Mouse (Mus musculus): ENCODE measurements around the gene Olfr620. TPM values are rescaled to one million over a fixed set of nuclear protein-coding genes. Genes with fewer than 3 reads are reported as not detected.

Olfr620 gene
- not detected in 2 replicates for polyA plus RNA-seq (2015; fragmentation: Nextera tagmentation; extraction: Ambion mirVana)

- no peak for ATAC-seq (replicated peaks; ENCODE audit: low FRiP score)
- no peak within 1 kb of the TSS for H3K27ac ChIP-seq
- 72% methylated on average over 2 of the region's 2 CpGs for WGBS
- no peaks in the 10 kb centered on the region for H3K36me3 ChIP-seq
- no peak within 1 kb of the TSS for H3K4me2 ChIP-seq
- no peak within 1 kb of the TSS for H3K4me3 ChIP-seq (replicated peaks)
- no peak within 1 kb of the TSS for H3K9ac ChIP-seq
- H3K27me3 ChIP-seq: no peaks in the 10 kb centered on the region
- H3K4me1 ChIP-seq: no peaks in the 10 kb centered on the region
- no peaks in the 10 kb centered on the region for H3K9me3 ChIP-seq (replicated peaks)
Observed at GRCm38 (mm10) chr7:103612434-103612833, at the start of gene Olfr620. Gene Olfr620 (minus strand): TSS chr7:103612534.

- H3K4me1 ChIP-seq: no peaks in the 10 kb centered on the region
- 76% methylated on average over 4 of the region's 4 CpGs for WGBS
- no peak overlapping the region for H3K4me3 ChIP-seq (replicated peaks)
- H3K36me3 ChIP-seq: no peaks in the 10 kb centered on the region
- no peaks in the 10 kb centered on the region for H3K27me3 ChIP-seq
- no peak overlapping the region for H3K27ac ChIP-seq
- no peak overlapping the region for H3K9ac ChIP-seq
- H3K4me2 ChIP-seq: no peak overlapping the region
- no peak for ATAC-seq (replicated peaks; ENCODE audit: low FRiP score)
- H3K9me3 ChIP-seq (replicated peaks): no peaks in the 10 kb centered on the region
Observed at GRCm38 (mm10) chr7:103644070-103644469, 31.7 kb upstream of the Olfr620 start.

- no peak within 1 kb of the TSS for H3K9ac ChIP-seq
- no peaks in the 10 kb centered on the region for H3K27me3 ChIP-seq
- 84% methylated on average over 1 of the region's 1 CpGs for WGBS
- ATAC-seq (replicated peaks; ENCODE audit: low FRiP score): no peak
- H3K4me3 ChIP-seq (replicated peaks): no peak within 1 kb of the TSS
- no peaks in the 10 kb centered on the region for H3K9me3 ChIP-seq (replicated peaks)
- H3K4me1 ChIP-seq: no peaks in the 10 kb centered on the region
- H3K27ac ChIP-seq: no peak within 1 kb of the TSS
- no peaks in the 10 kb centered on the region for H3K36me3 ChIP-seq
- H3K4me2 ChIP-seq: no peak within 1 kb of the TSS
Observed at GRCm38 (mm10) chr7:103642602-103643001, 30.3 kb upstream of the Olfr620 start, which contains the start of gene Olfr622. Gene Olfr622 (minus strand): TSS chr7:103642702.

- no peak for ATAC-seq (replicated peaks; ENCODE audit: low FRiP score)
- no peak overlapping the region for H3K9ac ChIP-seq
Observed at GRCm38 (mm10) chr7:103636795-103637194, 24.5 kb upstream of the Olfr620 start.

GRCm38 (mm10) chr7:103607425-103607824 lies 4.9 kb downstream of the Olfr620 start:
- no peaks in the 10 kb centered on the region for H3K36me3 ChIP-seq
- ATAC-seq (replicated peaks; ENCODE audit: low FRiP score): no peak
- no peak overlapping the region for H3K9ac ChIP-seq
- no peaks in the 10 kb centered on the region for H3K27me3 ChIP-seq
- no peak overlapping the region for H3K4me2 ChIP-seq
- no peak overlapping the region for H3K4me3 ChIP-seq (replicated peaks)
- WGBS: 86% methylated on average over 2 of the region's 2 CpGs
- no peaks in the 10 kb centered on the region for H3K9me3 ChIP-seq (replicated peaks)
- no peaks in the 10 kb centered on the region for H3K4me1 ChIP-seq
- H3K27ac ChIP-seq: no peak overlapping the region

More at GRCm38 (mm10) chr7:103636795-103637194, 24.5 kb upstream of the Olfr620 start:
- H3K9me3 ChIP-seq (replicated peaks): no peaks in the 10 kb centered on the region
- no peak overlapping the region for H3K4me3 ChIP-seq (replicated peaks)
- H3K27me3 ChIP-seq: no peaks in the 10 kb centered on the region
- H3K4me2 ChIP-seq: no peak overlapping the region
- H3K4me1 ChIP-seq: no peaks in the 10 kb centered on the region
- no peak overlapping the region for H3K27ac ChIP-seq
- no peaks in the 10 kb centered on the region for H3K36me3 ChIP-seq

GRCm38 (mm10) chr7:103600275-103600674 lies 12.1 kb downstream of the Olfr620 start, which contains the start of gene Olfr619:
Gene Olfr619 (plus strand): TSS chr7:103600575.
- no peak within 1 kb of the TSS for H3K4me3 ChIP-seq (replicated peaks)

GRCm38 (mm10) chr7:103589803-103590202 lies 22.5 kb downstream of the Olfr620 start, which contains the start of gene Olfr618:
Gene Olfr618 (plus strand): TSS chr7:103590103.
- Histone ChIP-seq H3K27me3 (no peaks in the 10 kb centered on the region), H3K4me1 (no peaks in the 10 kb centered on the region), H3K9ac (no peak within 1 kb of the TSS), H3K4me2 (no peak within 1 kb of the TSS), H3K4me3 (replicated peaks) (no peak within 1 kb of the TSS), H3K27ac (no peak within 1 kb of the TSS), H3K36me3 (no peaks in the 10 kb centered on the region), H3K9me3 (replicated peaks) (no peaks in the 10 kb centered on the region)
- WGBS: 59% methylated on average over 2 of the region's 2 CpGs
- ATAC-seq (replicated peaks; ENCODE audit: low FRiP score): no peak

More at GRCm38 (mm10) chr7:103600275-103600674, 12.1 kb downstream of the Olfr620 start, which contains the start of gene Olfr619:
- no peak within 1 kb of the TSS for H3K9ac ChIP-seq
- H3K9me3 ChIP-seq (replicated peaks): no peaks in the 10 kb centered on the region
- no peak within 1 kb of the TSS for H3K27ac ChIP-seq
- H3K27me3 ChIP-seq: no peaks in the 10 kb centered on the region
- no peak for ATAC-seq (replicated peaks; ENCODE audit: low FRiP score)
- H3K36me3 ChIP-seq: no peaks in the 10 kb centered on the region
- no peaks in the 10 kb centered on the region for H3K4me1 ChIP-seq
- H3K4me2 ChIP-seq: no peak within 1 kb of the TSS

GRCm38 (mm10) chr7:103572761-103573160 lies 39.6 kb downstream of the Olfr620 start, which contains the start of gene Olfr617:
Gene Olfr617 (plus strand): TSS chr7:103573061.
- Histone ChIP-seq H3K27ac (no peak within 1 kb of the TSS), H3K4me1 (no peaks in the 10 kb centered on the region), H3K36me3 (no peaks in the 10 kb centered on the region), H3K9ac (no peak within 1 kb of the TSS), H3K4me2 (no peak within 1 kb of the TSS), H3K9me3 (replicated peaks) (no peaks in the 10 kb centered on the region), H3K4me3 (replicated peaks) (no peak within 1 kb of the TSS), H3K27me3 (no peaks in the 10 kb centered on the region)
- ATAC-seq (replicated peaks; ENCODE audit: low FRiP score): no peak
- 86% methylated on average over 1 of the region's 1 CpGs for WGBS

- Histone ChIP-seq H3K4me3 (replicated peaks) (no peak within 1 kb of the TSS), H3K4me2 (no peak within 1 kb of the TSS), H3K27me3 (no peaks in the 10 kb centered on the region), H3K9me3 (replicated peaks) (no peaks in the 10 kb centered on the region), H3K4me1 (no peaks in the 10 kb centered on the region), H3K9ac (no peak within 1 kb of the TSS), H3K36me3 (no peaks in the 10 kb centered on the region), H3K27ac (no peak within 1 kb of the TSS)
- WGBS: 79% methylated on average over 3 of the region's 3 CpGs
- no peak for ATAC-seq (replicated peaks; ENCODE audit: low FRiP score)
Observed at GRCm38 (mm10) chr7:103569043-103569442, 43.3 kb downstream of the Olfr620 start, which contains the start of gene Olfr616. Gene Olfr616 (minus strand): TSS chr7:103569143.

GRCm38 (mm10) chr7:103555779-103556178 lies 56.6 kb downstream of the Olfr620 start, which contains the start of gene Olfr615:
Gene Olfr615 (plus strand): TSS chr7:103556079.
- no peak within 1 kb of the TSS for H3K4me2 ChIP-seq
- WGBS: 82% methylated on average over 2 of the region's 2 CpGs
- H3K4me1 ChIP-seq: no peaks in the 10 kb centered on the region
- H3K9me3 ChIP-seq (replicated peaks): no peaks in the 10 kb centered on the region
- no peak for ATAC-seq (replicated peaks; ENCODE audit: low FRiP score)
- H3K9ac ChIP-seq: no peak within 1 kb of the TSS
- H3K27ac ChIP-seq: no peak within 1 kb of the TSS
- H3K27me3 ChIP-seq: no peaks in the 10 kb centered on the region
- no peak within 1 kb of the TSS for H3K4me3 ChIP-seq (replicated peaks)
- no peaks in the 10 kb centered on the region for H3K36me3 ChIP-seq

Small RNA genes within 50 kb of the gene (microRNA-seq; reads per million reads assigned to microRNA genes)
- gene Gm26506: not detected

Other genes starting within 250 kb of the Olfr620 start
- not detected in 2 replicates for gene Olfr601, start 249.9 kb downstream of the Olfr620 start, polyA plus RNA-seq (2015; fragmentation: Nextera tagmentation; extraction: Ambion mirVana)
- not detected in 2 replicates for gene Olfr603, start 226.4 kb downstream of the Olfr620 start, polyA plus RNA-seq (2015; fragmentation: Nextera tagmentation; extraction: Ambion mirVana)
- gene Usp17lc, start 197.5 kb downstream of the Olfr620 start, polyA plus RNA-seq (2015; fragmentation: Nextera tagmentation; extraction: Ambion mirVana): not detected in 2 replicates
- not detected in 2 replicates for gene Olfr605, start 167.1 kb downstream of the Olfr620 start, polyA plus RNA-seq (2015; fragmentation: Nextera tagmentation; extraction: Ambion mirVana)
- not detected in 2 replicates for gene Olfr606, start 163.5 kb downstream of the Olfr620 start, polyA plus RNA-seq (2015; fragmentation: Nextera tagmentation; extraction: Ambion mirVana)
- not detected in 2 replicates for gene Olfr607, start 148.4 kb downstream of the Olfr620 start, polyA plus RNA-seq (2015; fragmentation: Nextera tagmentation; extraction: Ambion mirVana)
- gene Olfr608, start 142.7 kb downstream of the Olfr620 start, polyA plus RNA-seq (2015; fragmentation: Nextera tagmentation; extraction: Ambion mirVana): not detected in 2 replicates
- gene Olfr609, start 114.5 kb downstream of the Olfr620 start, polyA plus RNA-seq (2015; fragmentation: Nextera tagmentation; extraction: Ambion mirVana): not detected in 2 replicates
- not detected in 2 replicates for gene Olfr610, start 100.4 kb downstream of the Olfr620 start, polyA plus RNA-seq (2015; fragmentation: Nextera tagmentation; extraction: Ambion mirVana)
- gene Olfr611, start 91.7 kb downstream of the Olfr620 start, polyA plus RNA-seq (2015; fragmentation: Nextera tagmentation; extraction: Ambion mirVana): not detected in 2 replicates
- gene Olfr612, start 69.8 kb downstream of the Olfr620 start, polyA plus RNA-seq (2015; fragmentation: Nextera tagmentation; extraction: Ambion mirVana): not detected in 2 replicates
- gene Olfr613, start 64.5 kb downstream of the Olfr620 start, polyA plus RNA-seq (2015; fragmentation: Nextera tagmentation; extraction: Ambion mirVana): not detected in 2 replicates
- gene Olfr615, start 56.5 kb downstream of the Olfr620 start, polyA plus RNA-seq (2015; fragmentation: Nextera tagmentation; extraction: Ambion mirVana): not detected in 2 replicates
- not detected in 2 replicates for gene Olfr616, start 43.4 kb downstream of the Olfr620 start, polyA plus RNA-seq (2015; fragmentation: Nextera tagmentation; extraction: Ambion mirVana)
- not detected in 2 replicates for gene Olfr617, start 39.5 kb downstream of the Olfr620 start, polyA plus RNA-seq (2015; fragmentation: Nextera tagmentation; extraction: Ambion mirVana)
- not detected in 2 replicates for gene Olfr618, start 22.4 kb downstream of the Olfr620 start, polyA plus RNA-seq (2015; fragmentation: Nextera tagmentation; extraction: Ambion mirVana)
- not detected in 2 replicates for gene Olfr619, start 12.0 kb downstream of the Olfr620 start, polyA plus RNA-seq (2015; fragmentation: Nextera tagmentation; extraction: Ambion mirVana)
- not detected in 2 replicates for gene Olfr622, start 30.2 kb upstream of the Olfr620 start, polyA plus RNA-seq (2015; fragmentation: Nextera tagmentation; extraction: Ambion mirVana)
- gene Olfr623, start 51.2 kb upstream of the Olfr620 start, polyA plus RNA-seq (2015; fragmentation: Nextera tagmentation; extraction: Ambion mirVana): not detected in 2 replicates
- 0.03 TPM in 1 of 2 replicates, not detected in the other for gene Olfr624, start 58.7 kb upstream of the Olfr620 start, polyA plus RNA-seq (2015; fragmentation: Nextera tagmentation; extraction: Ambion mirVana)
- gene Olfr625-ps1, start 70.2 kb upstream of the Olfr620 start, polyA plus RNA-seq (2015; fragmentation: Nextera tagmentation; extraction: Ambion mirVana): not detected in 2 replicates
- gene Olfr243, start 102.1 kb upstream of the Olfr620 start, polyA plus RNA-seq (2015; fragmentation: Nextera tagmentation; extraction: Ambion mirVana): not detected in 2 replicates
- not detected in 2 replicates for gene Olfr628, start 117.8 kb upstream of the Olfr620 start, polyA plus RNA-seq (2015; fragmentation: Nextera tagmentation; extraction: Ambion mirVana)
- gene Olfr629, start 132.4 kb upstream of the Olfr620 start, polyA plus RNA-seq (2015; fragmentation: Nextera tagmentation; extraction: Ambion mirVana): not detected in 2 replicates
- gene Olfr630, start 144.8 kb upstream of the Olfr620 start, polyA plus RNA-seq (2015; fragmentation: Nextera tagmentation; extraction: Ambion mirVana): not detected in 2 replicates
- gene Olfr69, start 159.1 kb upstream of the Olfr620 start, polyA plus RNA-seq (2015; fragmentation: Nextera tagmentation; extraction: Ambion mirVana): not detected in 2 replicates
- gene Olfr68, start 167.2 kb upstream of the Olfr620 start, polyA plus RNA-seq (2015; fragmentation: Nextera tagmentation; extraction: Ambion mirVana): not detected in 2 replicates
- gene Olfr67, start 179.3 kb upstream of the Olfr620 start, polyA plus RNA-seq (2015; fragmentation: Nextera tagmentation; extraction: Ambion mirVana): not detected in 2 replicates
- 2,879 and 3,105 TPM in 2 replicates for gene Hbb-bt, start 201.5 kb upstream of the Olfr620 start, polyA plus RNA-seq (2015; fragmentation: Nextera tagmentation; extraction: Ambion mirVana)
- gene Hbb-bs, start 215.6 kb upstream of the Olfr620 start, polyA plus RNA-seq (2015; fragmentation: Nextera tagmentation; extraction: Ambion mirVana): 7,996 and 8,703 TPM in 2 replicates
- not detected in 2 replicates for gene Hbb-bh2, start 228.0 kb upstream of the Olfr620 start, polyA plus RNA-seq (2015; fragmentation: Nextera tagmentation; extraction: Ambion mirVana)
- gene Hbb-bh1, start 230.6 kb upstream of the Olfr620 start, polyA plus RNA-seq (2015; fragmentation: Nextera tagmentation; extraction: Ambion mirVana): 1.8 and 2.3 TPM in 2 replicates
- 188 and 278 TPM in 2 replicates for gene Hbb-y, start 240.7 kb upstream of the Olfr620 start, polyA plus RNA-seq (2015; fragmentation: Nextera tagmentation; extraction: Ambion mirVana)